Mouse (Mus musculus) A20 (cell line): ENCODE data around the gene Ccdc92.

Experiments
- DNase-seq: peaks from one replicate; pipeline ENCODE4 v3.0.0-alpha.2; 2011; ENCODE audit warnings: low read depth, low spot score

Ccdc92 gene

GRCm38 (mm10) chr5:124862013-124862866 is at the start of gene Ccdc92, which contains the start of gene Zfp664:
TSS of gene Ccdc92 (minus strand) at chr5:124862424.
TSS of gene Zfp664 (plus strand) at chr5:124862691.
- DNase-seq: peak; percentile 99

- DNase-seq: peak; percentile 71
These were observed 46.6 kb upstream of the Ccdc92 start for GRCm38 (mm10) chr5:124908860-124909259.

- peak; percentile 33 for DNase-seq
These were observed 44.7 kb upstream of the Ccdc92 start for GRCm38 (mm10) chr5:124906890-124907289.

- DNase-seq: no peak
These were observed 41.6 kb upstream of the Ccdc92 start for GRCm38 (mm10) chr5:124903852-124904251.

- DNase-seq: no peak
These were observed 40.0 kb upstream of the Ccdc92 start for GRCm38 (mm10) chr5:124902195-124902594.

- no peak for DNase-seq
These were observed 39.5 kb upstream of the Ccdc92 start for GRCm38 (mm10) chr5:124901675-124902074.

- DNase-seq: no peak
These were observed 38.7 kb upstream of the Ccdc92 start for GRCm38 (mm10) chr5:124900738-124901490.

GRCm38 (mm10) chr5:124899945-124900631 is 37.9 kb upstream of the Ccdc92 start:
- DNase-seq: peak; percentile 86

- DNase-seq: no peak
These were observed 33.9 kb upstream of the Ccdc92 start for GRCm38 (mm10) chr5:124896135-124896534.

GRCm38 (mm10) chr5:124891921-124892370 is 29.7 kb upstream of the Ccdc92 start:
- no peak for DNase-seq

- DNase-seq: no peak
These were observed 26.4 kb upstream of the Ccdc92 start for GRCm38 (mm10) chr5:124888661-124889060.

GRCm38 (mm10) chr5:124883877-124884276 is 21.7 kb upstream of the Ccdc92 start:
- DNase-seq: no peak

- no peak for DNase-seq
These were observed 17.6 kb upstream of the Ccdc92 start for GRCm38 (mm10) chr5:124879801-124880200.

- DNase-seq: no peak
These were observed 17.0 kb upstream of the Ccdc92 start for GRCm38 (mm10) chr5:124879251-124879650.

GRCm38 (mm10) chr5:124873890-124874601 is 11.8 kb upstream of the Ccdc92 start:
- DNase-seq: no peak

- no peak for DNase-seq
These were observed 10.9 kb upstream of the Ccdc92 start for GRCm38 (mm10) chr5:124873096-124873495.

GRCm38 (mm10) chr5:124872033-124872432 is 9.8 kb upstream of the Ccdc92 start:
- no peak for DNase-seq

GRCm38 (mm10) chr5:124868981-124869380 is 6.8 kb upstream of the Ccdc92 start:
- peak; percentile 61 for DNase-seq

- DNase-seq: peak; percentile 57
These were observed 882 bp upstream of the Ccdc92 start for GRCm38 (mm10) chr5:124862871-124863741.

- DNase-seq: peak; percentile 71
These were observed 761 bp downstream of the Ccdc92 start for GRCm38 (mm10) chr5:124861463-124861862.
